Mouse (Mus musculus) gastrocnemius, adult 2 months (tissue): ENCODE results near the gene Gm20521. TPM values are rescaled to one million over a fixed set of nuclear protein-coding genes. Genes with fewer than 3 reads are reported as not detected.

ENCODE experiments used
- DNase-seq: peaks from one replicate; pipeline ENCODE4 v3.0.0; 2022
- H3K27ac ChIP-seq: fragments of 200-600 bp; 2 replicates; pipeline ENCODE4 v1.8.1; 2022; ENCODE audit warnings: mild to moderate bottlenecking
- H3K4me3 ChIP-seq: fragments of 200-600 bp; 2 replicates; pipeline ENCODE4 v1.8.1; 2022; ENCODE audit warnings: mild to moderate bottlenecking, moderate library complexity
- CTCF ChIP-seq: fragments of 200-600 bp; IDR thresholded peaks from 2 replicates; pipeline ENCODE4 v1.8.1; 2022; ENCODE audit warnings: antibody characterized with exemption, mild to moderate bottlenecking, moderate library complexity
- intact Hi-C: fragments of 180-260 bp; cut with DNase I; formaldehyde crosslinking; loops from one replicate; pipeline ENCODE4 v1.15.1; 2025
- long read RNA-seq, 2 experiments: library from polyadenylated mRNA; stranded (forward); transcript quantifications; one replicate each; pipeline ENCODE4 v2.0.0; 2021
- total RNA-seq, 2 experiments: library from RNA; stranded (reverse); gene quantifications; 2 replicates each; pipeline ENCODE4 v1.2.3; 2021

Gm20521 gene
- 1 to 10 TPM in 1 of 2 experiments, under 1 TPM in 1; 0.56 to 4.4 TPM for total RNA-seq
- long read RNA-seq, experiment 1, partial matches to known transcripts: 0 of 5 reads
- long read RNA-seq, experiment 1, other reads (novel, unspliced or antisense): 5 of 5 reads
- long read RNA-seq, experiment 2, partial matches to known transcripts: 0 of 7 reads
- long read RNA-seq, experiment 2, other reads (novel, unspliced or antisense): 7 of 7 reads

DNA sequence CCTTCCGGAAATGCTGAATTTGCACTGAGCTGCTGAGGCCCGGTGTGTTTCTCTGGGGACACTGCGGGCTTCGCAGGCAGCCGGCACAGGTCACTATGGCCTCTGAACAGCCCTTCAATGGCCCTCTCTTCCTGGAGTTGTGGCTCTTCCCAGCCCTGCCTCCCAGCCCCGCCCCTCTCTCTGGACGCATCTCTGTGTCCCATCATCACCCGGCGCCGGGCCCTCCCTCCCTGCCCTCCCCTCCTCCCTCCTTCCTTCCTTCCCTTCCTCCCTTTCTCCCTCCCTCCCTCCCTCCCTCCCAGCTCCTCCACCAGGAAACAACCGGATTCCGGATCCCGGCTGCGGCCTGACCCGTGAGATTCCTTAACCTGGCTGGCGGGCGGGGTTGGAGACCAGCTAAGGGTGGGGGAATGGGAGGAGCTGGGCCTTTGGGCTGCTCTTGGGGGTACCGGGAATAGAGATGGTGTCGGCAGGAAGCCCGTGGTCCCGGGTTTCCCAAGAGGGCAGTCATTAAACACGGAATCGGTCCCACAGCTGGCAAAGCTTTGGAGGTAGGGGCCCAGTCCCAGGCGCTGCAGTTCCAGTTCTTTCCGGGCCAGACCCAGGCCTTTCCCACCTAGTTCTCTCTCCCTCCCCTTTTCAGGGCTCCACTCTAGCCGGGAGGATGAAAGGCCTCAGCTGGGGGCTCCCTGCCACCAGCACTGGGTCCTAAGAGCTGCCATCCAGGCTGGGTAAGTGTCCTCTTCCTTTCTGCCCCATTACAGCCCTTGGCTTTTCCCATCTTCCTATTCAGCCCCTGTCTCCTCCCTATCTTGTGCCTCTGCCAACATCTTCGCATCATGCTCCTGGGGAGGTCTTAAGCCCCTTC, at the start of gene Gm20521, which contains the start of gene Bcl2l2:
Gene Gm20521 (plus strand): TSS at position 288 of the 868 bp plus-strand sequence.
Gene Bcl2l2 (plus strand): TSS at position 224 of the 868 bp plus-strand sequence.
- intact Hi-C loops: no loop called here
- Histone ChIP-seq H3K4me3 (peak within 1 kb of the TSS; percentile 88), H3K27ac (peak within 1 kb of the TSS; percentile 92)
- no peak for TF ChIP-seq CTCF
- peak; percentile 92 for DNase-seq

DNA sequence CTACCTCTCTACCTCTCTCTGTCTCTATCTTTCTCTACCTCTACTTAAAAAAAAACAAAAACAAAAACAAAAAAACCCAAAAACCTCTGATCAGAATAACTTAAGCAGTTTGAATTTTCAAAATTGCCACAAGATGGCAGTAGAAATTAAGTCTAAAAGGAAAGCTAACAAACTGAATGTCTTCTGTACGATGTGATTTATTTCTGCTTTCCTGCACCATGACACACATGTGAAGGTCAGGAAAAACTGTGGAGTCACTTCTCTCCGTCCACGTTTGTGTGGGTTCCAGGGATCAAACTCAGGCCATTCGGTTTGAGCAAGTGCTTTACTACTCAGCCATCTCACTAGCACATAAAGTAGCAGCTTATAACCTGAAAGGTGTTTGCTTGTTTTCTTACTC, 39.8 kb upstream of the Gm20521 start:
- Histone ChIP-seq H3K27ac (peak overlapping the region; percentile 78), H3K4me3 (peak overlapping the region; percentile 65)
- peak; percentile 28 for DNase-seq
- intact Hi-C loops: loop anchor here (2.0 to 5.0 kb wide), 2 partner anchors 171 to 234 kb away; partner anchors contain the start of gene Ngdn
- peak; percentile 63 for TF ChIP-seq CTCF

DNA sequence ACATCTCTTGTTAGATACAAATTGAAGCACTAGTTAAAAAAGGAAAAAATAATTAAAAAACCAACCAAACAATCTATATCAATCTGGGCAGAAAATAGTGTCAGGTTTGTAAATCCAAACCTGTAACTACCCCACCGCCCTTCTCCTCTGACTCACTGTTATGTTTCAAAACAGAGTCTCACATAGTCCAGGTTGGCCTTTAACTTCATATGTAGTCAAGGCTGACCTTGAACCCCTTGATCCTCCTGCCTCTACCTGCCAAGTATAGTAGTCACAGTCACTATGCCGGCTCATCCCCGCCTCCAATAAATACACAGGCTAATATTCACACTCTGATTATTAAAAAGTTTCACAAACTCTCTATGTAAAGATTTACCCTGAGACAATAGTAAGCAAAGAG, 27.5 kb upstream of the Gm20521 start:
- DNase-seq: no peak
- no peak overlapping the region for H3K4me3 ChIP-seq
- intact Hi-C loops: no loop called here
- no peak for TF ChIP-seq CTCF
- no peak overlapping the region for H3K27ac ChIP-seq

DNA sequence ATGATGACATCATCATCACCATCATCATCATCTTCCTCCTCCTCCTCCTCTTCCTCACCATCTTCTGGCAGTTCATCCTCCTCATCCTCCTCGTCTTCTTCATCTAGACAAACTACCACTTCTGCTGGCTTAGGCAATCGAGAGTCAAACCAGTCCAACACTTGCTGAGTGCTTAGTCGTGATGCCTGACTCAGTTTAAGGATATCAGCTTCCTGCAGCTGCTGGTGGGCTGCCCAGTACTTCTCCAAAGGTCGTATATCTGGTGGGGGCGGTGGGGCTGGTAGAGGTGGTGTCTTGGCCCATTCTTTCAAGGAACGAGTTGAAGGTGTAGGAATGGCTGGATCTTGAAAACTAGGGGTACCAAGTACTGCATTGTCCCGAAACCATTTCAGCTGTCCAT, 26.5 kb upstream of the Gm20521 start:
- H3K4me3 ChIP-seq: no peak overlapping the region
- DNase-seq: no peak
- intact Hi-C loops: no loop called here
- H3K27ac ChIP-seq: no peak overlapping the region
- no peak for TF ChIP-seq CTCF

DNA sequence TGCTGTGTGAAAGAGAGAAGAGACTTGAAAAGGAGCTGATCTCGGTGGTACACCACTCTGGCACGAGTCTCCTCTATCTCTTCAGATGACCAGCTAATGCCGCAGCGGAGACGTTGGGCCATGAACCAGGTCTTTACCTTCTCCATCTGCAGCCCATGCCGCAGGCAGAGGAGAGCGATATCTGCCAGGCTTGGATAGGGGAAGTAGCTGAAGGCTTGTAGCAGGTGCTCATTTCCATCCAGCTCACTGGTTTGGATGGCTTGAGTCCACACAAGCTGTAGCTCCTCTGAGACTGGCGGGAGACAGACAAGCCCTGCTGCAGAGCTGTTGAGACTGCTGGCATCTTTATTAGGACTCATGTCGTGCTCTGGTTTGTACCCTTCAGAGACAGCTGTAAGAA, 25.4 kb upstream of the Gm20521 start:
- no peak for TF ChIP-seq CTCF
- H3K27ac ChIP-seq: no peak overlapping the region
- H3K4me3 ChIP-seq: no peak overlapping the region
- intact Hi-C loops: no loop called here
- DNase-seq: peak; percentile 18

DNA sequence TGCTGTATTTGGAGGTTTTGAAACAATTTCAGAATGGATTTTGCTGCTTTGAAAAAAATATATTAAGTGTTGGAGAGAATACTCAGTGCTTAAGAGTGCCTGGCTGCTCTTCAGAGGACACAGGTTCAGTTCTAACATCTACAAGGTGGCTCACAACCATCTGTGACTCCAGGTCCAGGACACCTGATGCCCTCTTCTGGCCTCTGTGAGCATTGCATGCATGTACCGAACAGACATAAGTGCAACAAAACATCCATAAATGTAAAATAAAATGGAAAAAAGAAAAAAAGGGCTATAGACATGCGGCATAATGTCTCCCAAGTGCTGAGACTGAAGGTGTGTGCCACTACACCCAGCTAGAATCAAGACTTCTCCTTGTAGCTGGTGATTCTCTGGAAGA, 22.7 kb upstream of the Gm20521 start:
- Histone ChIP-seq H3K4me3 (no peak overlapping the region), H3K27ac (no peak overlapping the region)
- intact Hi-C loops: loop anchor here (1.0 kb wide), 1 partner anchor 146 kb away; no protein-coding TSS in a partner anchor
- peak; percentile 60 for DNase-seq
- TF ChIP-seq CTCF: peak; percentile 83

DNA sequence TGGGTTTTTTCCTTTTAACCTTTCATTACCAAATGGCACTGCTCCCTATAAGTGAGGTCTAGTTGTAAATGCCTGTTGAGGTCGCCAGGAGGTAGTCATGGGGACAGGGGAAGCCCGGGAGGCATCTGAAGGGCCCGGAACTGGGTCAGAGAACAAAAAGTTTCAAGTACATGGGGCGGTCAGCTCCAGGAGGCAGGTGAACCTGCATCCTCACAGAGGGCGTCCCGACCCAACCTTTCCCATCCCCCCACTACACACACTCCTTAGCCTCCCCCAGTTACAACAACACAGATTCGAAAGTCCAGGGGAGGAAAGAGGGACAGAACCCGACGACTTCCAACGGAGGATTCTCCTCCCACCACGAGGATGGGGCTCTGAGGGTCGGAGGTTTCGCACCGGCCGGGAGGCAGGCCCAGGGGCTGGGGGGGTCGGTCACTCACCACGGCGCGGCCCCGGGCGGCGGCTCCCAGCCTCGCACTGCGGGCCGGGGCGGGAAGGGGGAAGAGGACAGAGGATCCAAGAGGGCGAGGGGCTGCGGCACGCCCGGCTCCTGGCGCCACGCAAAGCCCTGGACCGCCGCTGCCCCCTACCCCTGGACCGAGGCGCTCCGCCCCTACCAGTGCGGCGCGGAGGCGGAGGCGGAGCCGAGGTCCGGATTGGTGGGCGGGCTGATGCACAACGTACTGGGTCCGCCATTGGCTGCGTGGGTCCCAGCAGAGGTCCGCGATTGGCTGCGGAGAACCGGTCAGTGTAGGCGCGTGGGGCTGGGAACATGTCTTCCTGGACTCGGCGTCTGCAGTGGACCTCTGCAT, 19.5 kb upstream of the Gm20521 start:
- intact Hi-C loops: no loop called here
- no peak for TF ChIP-seq CTCF
- H3K4me3 ChIP-seq: peak overlapping the region; percentile 73
- DNase-seq: peak; percentile 96
- peak overlapping the region; percentile 94 for H3K27ac ChIP-seq

DNA sequence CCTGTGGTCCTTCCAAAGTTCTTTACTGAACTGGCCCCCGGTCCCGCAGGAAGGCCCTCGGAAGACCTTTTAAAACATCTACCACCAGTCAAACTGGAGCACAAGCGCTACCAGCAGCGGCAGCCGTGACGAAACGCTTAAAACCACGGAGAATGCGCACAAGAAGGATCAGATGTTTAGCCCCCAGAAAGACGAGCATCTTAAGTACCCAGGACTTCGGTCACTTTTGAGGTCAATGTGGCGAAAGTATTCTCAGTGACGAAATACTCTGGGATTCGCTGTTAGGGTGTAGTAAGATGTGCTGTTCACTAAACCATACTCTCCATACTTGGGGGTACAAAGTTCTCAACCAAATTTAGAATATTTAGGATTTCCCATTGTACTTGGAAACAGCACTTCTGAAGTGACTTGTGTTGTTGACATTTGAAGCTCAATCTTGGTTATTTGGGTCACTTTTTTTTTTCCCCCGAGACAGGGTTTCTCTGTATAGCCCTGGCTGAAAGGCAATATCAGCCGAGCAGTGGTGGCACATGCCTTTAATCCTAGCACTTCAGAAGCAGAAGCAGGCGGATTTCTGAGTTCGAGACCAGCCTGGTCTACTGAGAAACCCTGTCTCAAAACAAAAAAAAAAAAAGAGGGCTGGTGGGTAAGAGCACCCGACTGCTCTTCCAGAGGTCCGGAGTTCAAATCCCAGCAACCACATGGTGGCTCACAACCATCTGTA, 18.8 kb upstream of the Gm20521 start:
- no peak for DNase-seq
- no peak for TF ChIP-seq CTCF
- intact Hi-C loops: no loop called here
- H3K27ac ChIP-seq: peak overlapping the region; percentile 94
- peak overlapping the region; percentile 73 for H3K4me3 ChIP-seq

DNA sequence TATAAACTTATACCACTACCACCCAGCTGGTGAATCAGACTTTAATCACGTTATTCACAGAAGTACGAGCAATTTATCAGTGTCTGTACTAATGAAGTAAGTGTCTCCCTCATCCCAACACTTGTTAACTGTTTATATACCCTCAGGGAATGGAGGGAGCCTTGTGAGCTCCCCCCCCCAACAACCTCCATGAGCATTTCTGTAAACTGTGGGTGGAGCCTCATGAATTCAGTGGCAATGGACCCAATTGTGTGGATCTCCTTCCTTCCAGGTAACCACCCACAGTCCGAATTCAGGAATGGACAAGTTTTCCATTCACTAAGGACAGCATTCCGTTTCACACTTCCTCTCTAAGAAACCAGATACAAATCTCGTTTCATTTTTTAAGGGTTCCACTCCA, 17.6 kb upstream of the Gm20521 start:
- Histone ChIP-seq H3K4me3 (no peak overlapping the region), H3K27ac (no peak overlapping the region)
- intact Hi-C loops: no loop called here
- no peak for TF ChIP-seq CTCF
- no peak for DNase-seq

DNA sequence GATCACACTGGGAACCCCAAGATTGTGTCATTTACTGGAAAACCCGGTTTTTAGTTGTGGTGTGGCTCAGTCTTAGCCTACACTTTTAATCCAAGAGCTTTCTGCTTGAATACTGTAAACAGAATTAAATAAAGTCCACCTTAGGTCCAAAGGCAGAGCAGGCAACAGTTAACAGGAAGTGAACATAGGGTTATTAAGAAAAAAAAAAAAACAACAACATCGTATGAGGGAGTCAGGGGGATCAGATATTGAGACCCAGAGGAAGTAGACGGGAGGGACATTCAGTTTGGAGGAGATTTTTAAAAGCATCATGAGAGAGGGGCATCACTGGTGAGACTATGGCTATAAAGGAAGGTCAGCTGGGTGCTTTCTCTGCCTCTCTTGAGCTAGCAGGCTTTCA, 17.0 kb upstream of the Gm20521 start:
- Histone ChIP-seq H3K4me3 (no peak overlapping the region), H3K27ac (no peak overlapping the region)
- no peak for TF ChIP-seq CTCF
- DNase-seq: no peak
- intact Hi-C loops: no loop called here

DNA sequence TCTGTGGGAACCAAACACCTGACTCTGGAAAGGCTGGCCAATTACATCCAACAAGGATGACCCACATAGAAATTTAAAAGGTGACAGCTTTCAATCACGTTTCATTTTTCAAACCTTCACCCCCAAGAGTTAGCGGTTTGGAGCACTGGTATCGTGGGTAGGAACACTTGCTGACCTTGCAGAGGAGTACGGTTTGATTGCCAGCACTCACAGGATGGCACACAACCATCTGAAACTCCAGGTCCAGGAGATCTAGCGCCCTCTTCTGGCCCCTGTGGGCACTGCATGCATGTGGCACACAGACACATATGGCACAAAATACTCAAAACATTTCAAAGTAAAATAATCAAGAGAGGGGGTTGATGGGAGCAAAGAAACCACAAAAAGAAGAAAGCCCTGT, 16.3 kb upstream of the Gm20521 start:
- intact Hi-C loops: no loop called here
- DNase-seq: no peak
- no peak overlapping the region for H3K4me3 ChIP-seq
- no peak overlapping the region for H3K27ac ChIP-seq
- TF ChIP-seq CTCF: peak; percentile 54

DNA sequence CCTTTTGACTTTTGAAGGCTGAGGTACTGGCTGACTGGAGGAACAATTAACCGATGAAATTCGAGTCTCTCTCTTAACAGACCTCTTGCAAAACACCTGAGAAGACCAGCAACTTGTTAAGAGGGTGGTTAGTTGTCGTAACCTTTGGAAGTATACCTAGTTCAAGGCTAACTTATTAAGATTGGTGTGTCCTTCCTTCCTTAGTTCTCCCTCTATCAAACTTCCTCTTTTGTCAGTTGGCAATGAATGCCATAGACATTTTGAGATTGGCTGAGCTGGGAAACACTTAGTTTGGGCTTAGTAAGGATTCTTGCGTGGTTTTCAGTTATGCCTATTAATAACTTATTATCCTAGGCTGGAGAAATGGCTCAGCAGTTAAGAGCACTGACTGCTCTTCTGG, 15.2 kb upstream of the Gm20521 start:
- TF ChIP-seq CTCF: no peak
- DNase-seq: no peak
- Histone ChIP-seq H3K27ac (no peak overlapping the region), H3K4me3 (no peak overlapping the region)
- intact Hi-C loops: no loop called here
